Mouse (Mus musculus): Measurements from ENCODE around the gene Phxr2.

Gene Phxr2

DNA sequence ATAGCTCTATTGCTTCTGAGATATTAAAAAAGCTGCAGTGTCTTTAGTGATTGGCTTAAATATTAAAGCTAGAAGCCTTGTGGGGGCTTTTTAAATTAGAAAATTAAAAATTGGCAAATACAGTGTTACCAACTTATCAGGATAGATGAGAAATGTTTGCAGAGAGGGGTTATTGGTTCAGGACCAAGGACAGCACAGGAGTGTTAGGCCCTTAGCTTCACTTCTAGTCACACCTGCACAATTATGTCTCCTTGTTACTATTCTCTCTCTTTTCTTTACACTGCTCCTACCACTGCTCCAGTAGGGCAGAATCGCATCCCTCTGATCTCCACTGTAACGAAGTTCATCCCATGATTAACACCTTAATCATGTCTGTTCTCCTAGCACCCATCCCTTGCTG lies 31.0 kb downstream of the Phxr2 start:
- DNase-seq (ENCODE audit: low read depth, low spot score) = peak; percentile 32

DNA sequence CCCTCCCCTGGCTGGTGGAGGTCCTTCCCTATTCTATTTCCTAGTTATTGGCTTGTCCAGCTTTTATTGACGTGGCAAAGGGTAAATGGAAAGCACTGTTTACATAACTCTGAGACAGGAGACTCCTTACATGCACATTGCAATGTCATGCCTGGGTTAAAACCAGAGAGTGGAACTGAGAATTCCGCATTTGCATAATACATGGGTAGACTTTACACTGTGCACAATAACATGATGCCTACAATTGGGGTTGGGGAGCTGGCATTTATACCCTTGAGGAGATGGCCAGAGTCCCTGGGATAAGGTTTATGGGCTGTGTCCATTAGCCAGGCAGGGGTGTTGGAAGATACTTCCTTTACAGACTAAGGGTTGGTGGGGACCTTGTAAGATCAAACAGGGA lies 32.8 kb downstream of the Phxr2 start:
- no peak for DNase-seq (ENCODE audit: low read depth, low spot score)

DNA sequence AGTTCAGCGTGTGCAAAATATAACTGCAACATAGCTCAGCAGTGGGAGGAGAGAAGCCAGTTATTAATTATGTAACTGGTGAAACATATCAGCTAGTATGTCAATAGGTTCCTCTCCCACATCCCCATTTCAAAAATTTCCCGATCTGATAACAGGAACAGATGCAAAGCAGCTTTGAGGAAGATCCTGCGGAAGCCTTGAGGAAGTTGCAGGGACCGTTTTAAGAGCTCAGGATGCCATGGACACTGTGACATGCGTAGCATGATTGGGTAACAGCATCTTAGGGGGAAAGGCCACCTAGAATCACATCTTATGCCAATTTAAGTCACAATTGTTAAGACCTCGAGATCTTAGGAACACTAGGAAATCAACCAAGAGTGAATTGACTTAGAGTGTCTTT lies 36.2 kb downstream of the Phxr2 start:
- no peak for DNase-seq (ENCODE audit: low read depth, low spot score)

DNA sequence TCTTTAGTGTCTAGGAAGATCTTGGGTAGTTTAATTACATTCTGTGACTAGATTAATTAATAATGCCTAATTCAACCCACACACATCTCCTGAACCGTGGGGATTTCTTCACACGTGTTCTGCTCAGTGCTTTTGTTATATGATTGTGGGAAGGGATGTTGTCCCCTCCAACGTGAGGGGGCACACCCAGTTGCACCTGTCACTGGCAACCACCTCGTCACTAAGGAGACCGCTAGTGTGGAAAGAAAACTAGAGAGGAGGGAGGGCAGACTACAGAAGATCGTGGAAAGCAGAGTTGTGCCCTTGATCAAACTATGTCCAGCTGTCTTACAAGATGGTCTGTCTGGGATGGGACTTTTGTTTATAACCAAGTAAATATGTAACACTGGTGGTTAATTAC lies 40.1 kb downstream of the Phxr2 start:
- no peak for DNase-seq (ENCODE audit: low read depth, low spot score)

DNA sequence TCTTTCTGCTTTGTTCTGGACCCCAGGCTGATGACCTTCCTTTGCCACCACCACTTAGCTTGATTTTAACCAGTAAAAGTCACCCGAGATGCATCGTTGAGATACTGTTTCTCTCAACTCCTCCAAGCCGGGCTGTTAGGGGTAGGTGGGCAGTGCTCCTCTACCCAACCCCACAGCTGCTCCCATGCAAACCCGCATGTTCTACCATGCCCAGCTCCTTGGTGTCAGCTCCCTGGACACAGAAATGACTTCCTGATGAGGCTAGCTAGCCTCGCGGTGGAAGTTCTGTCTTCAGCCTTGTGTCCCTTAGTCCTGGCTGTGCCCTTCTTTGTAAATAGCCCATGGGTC lies 40.9 kb downstream of the Phxr2 start:
- no peak for DNase-seq (ENCODE audit: low read depth, low spot score)

DNA sequence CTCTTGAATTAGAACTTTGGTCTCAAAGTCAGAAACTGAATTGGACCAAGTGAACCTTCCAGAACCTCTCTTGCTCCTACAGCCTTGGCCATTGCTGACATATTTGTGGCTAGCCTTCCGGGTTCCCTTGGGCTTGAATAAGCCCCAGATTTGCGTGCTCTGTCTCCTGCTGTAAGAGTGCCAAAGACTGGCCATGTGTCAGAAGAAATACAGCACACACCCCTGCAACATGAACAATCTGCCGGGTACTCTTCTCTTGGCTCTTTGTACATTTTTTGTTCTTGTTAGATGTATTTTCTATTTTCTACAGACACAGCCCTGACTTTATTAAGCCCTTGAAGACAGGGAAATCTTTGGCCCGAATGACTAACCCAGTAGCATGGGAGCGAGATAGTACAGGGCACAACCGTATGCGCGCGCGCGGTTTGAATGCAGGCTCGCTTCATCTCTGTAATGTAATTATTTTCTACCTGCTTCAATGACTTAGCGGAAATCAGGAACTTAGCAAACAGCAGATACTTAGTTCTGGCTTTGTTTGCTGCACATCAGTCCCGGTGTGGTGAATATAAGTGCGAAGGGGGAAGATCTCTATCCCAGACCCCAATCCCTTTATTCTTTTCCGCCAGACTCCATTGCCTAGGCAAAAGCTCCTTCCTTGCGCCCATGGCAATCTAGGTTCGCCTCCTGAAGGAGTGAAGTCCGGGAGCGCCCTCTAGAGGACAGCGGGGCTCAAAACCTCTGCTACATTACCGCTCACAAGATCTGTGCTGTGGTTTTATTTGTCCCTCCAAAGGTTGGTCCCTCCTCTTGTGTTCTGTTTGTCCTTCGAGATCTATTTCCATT lies 41.5 kb downstream of the Phxr2 start:
- DNase-seq (ENCODE audit: low read depth, low spot score) = peak; percentile 90

DNA sequence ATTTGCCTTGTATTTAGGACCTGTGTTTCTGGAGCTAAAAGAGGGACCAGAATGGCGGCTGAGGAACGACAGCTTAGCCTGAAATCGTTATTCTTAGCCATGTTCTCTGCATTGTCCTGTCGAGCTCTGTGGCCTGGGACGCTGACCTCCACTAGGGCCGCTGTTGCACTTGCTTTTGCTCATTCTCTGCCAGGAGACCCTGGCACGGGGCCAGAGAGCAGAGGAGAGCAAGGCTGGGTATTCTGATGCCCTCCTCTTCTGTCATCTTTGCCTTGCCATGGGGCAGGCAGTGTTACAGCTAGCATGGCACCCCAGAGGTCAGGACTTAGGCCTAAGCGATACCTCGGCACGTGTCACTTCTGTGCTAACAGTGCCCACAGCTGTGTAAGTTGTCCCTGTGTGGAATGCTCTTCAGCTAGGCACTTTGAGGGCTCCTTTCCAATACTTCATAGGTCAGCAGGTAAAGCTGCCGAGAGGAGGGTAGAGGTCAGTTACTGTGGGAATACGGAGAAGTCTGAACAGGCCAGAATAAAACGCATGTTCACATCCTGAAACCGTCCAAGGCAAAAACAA lies 42.6 kb downstream of the Phxr2 start:
- no peak for DNase-seq (ENCODE audit: low read depth, low spot score)

DNA sequence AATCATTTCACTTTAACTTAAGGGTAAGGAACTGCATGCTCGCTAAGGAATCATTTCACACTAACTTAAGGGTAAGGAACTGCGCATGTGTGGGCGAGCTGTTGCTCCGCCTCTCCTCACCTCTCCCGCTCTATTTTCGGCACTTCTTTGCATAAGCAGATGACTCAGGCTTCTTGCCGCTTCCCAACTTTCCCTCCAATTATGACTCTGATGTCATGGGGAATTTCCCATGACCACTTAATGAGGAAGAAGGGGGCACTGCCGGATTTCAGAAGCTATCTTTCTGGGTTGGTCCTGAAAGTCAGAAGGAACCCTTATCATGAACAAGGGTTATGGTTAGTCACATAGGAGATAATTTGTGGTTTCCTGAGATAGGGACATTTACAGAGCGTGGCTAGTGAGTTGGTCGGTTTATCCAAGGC lies 44.5 kb downstream of the Phxr2 start:
- DNase-seq (ENCODE audit: low read depth, low spot score) = no peak

DNA sequence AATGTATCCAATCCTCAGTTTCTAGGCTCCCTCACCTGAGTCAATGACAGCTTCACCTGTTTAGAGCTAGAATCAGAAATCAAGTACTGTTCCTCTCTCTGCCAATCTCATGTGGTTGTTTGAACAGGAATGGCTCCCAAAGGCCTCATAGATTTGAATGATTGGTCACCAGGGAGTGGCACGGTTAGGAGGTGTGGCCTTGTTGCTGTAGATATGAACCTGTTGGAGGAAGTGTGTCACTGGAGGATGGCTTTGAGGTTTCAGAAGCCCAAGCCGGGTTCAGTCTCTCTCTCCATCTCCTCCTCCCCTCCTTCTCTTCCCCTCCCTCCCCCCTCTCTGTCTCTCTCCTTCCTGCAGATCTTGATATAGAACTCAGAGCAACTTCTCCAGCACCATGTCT lies 47.5 kb downstream of the Phxr2 start:
- no peak for DNase-seq (ENCODE audit: low read depth, low spot score)

DNA sequence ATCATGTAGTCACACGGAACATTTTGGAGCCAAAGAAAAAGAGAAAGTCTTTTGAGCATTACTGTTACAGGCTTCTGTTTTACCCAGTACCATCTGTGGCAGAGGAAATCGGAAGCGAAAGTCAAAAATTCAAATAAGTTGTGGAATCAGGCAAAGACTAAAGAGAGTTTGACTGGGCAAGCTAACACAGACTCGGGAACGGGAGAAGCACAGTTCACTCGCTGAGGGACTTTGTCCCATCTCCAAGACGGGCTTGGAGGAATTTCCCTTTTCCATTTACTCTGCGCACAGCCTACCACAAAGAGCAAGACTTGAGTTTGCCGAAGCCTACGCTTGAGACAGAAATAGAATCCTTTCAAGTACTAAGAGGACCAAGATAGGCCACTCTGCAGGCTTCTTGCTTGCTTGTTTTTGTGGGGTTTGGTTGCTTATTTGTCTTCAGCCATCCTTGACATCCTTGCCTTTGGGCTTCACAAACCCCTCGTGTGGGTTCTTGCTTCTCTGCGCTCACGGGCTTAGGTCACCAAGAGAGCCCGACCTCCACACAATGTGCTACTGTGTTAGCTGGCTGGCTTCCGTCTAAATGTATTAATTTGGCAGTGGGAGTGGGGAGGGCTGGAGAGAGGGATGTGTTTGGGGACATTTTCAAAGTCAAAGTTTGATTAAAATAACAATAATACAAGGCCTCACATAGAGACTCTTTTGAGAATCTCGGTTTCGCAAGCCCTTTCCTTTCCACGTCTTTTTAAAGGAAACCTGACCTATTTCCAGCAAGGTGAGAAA lies 49.8 kb downstream of the Phxr2 start:
- DNase-seq (ENCODE audit: low read depth, low spot score) = no peak
